Mouse (Mus musculus) forebrain, embryonic 14.5 days (tissue): ENCODE results near the gene Pvalb. TPM values are rescaled to one million over a fixed set of nuclear protein-coding genes. Genes with fewer than 3 reads are reported as not detected.

ENCODE experiments used
- ATAC-seq: fragments of 200-750 bp; cut with Nextera tagmentation; 2 replicates; pipeline ENCODE4 v1.8.0; 2017; ENCODE audit warnings: mild to moderate bottlenecking, moderate library complexity
- DNase-seq: peaks from one replicate; pipeline ENCODE4 v3.0.0-alpha.2; 2015; ENCODE audit warnings: low spot score
- H3K27ac ChIP-seq: fragments of 300-500 bp; sonication (generic); 2 replicates; pipeline ENCODE4 v1.5.1; 2014; ENCODE audit warnings: low read depth, mild to moderate bottlenecking, control low read depth, low read length, moderate library complexity
- H3K27me3 ChIP-seq: fragments of 300-500 bp; sonication (generic); replicated peaks from 2 replicates; pipeline ENCODE4 v1.6.1; 2014; ENCODE audit warnings: low read length, control low read depth, mixed read lengths; ENCODE audit not compliant: control insufficient read depth, insufficient read depth
- H3K36me3 ChIP-seq: fragments of 300-500 bp; sonication (generic); 2 replicates; pipeline ENCODE4 v1.6.1; 2014; ENCODE audit warnings: low read length, control low read depth; ENCODE audit not compliant: control insufficient read depth, insufficient read depth
- H3K4me1 ChIP-seq: fragments of 300-500 bp; sonication (generic); 2 replicates; pipeline ENCODE4 v1.6.1; 2014; ENCODE audit warnings: antibody characterized with exemption, low read length, control low read depth; ENCODE audit not compliant: control insufficient read depth, insufficient read depth
- H3K4me2 ChIP-seq: fragments of 300-500 bp; sonication (generic); 2 replicates; pipeline ENCODE4 v1.6.1; 2014; ENCODE audit warnings: mild to moderate bottlenecking, control low read depth, low read length
- H3K4me3 ChIP-seq: fragments of 300-500 bp; sonication (generic); 2 replicates; pipeline ENCODE4 v1.5.1; 2014; ENCODE audit warnings: low read depth, low read length, control low read depth
- H3K9ac ChIP-seq: fragments of 300-500 bp; sonication (generic); 2 replicates; pipeline ENCODE4 v1.6.1; 2014; ENCODE audit warnings: mild to moderate bottlenecking, low read length, control low read depth, moderate library complexity
- H3K9me3 ChIP-seq: fragments of 300-500 bp; sonication (generic); replicated peaks from 2 replicates; pipeline ENCODE4 v1.6.1; 2016; ENCODE audit warnings: low read length, control low read depth, mixed read lengths; ENCODE audit not compliant: control insufficient read depth
- WGBS: fragments of 180-500 bp; shearing (Covaris S2); extraction: QIAGEN DNeasy Blood & Tissue Kit; methylation state at CpG from one replicate; pipeline ENCODE4 v1.1.7; 2014; 5-methylcytosine and 5-hydroxymethylcytosine counted together
- polyA plus RNA-seq: library from polyadenylated mRNA; unstranded; fragments of >200 nt; fragmentation: Nextera tagmentation; extraction: Ambion mirVana; gene quantifications from 2 replicates; pipeline ENCODE4 v1.2.1, GENCODE M21; 2014

Pvalb gene
- polyA plus RNA-seq, 1 experiment from 2014 or later: 0.19 TPM

DNA sequence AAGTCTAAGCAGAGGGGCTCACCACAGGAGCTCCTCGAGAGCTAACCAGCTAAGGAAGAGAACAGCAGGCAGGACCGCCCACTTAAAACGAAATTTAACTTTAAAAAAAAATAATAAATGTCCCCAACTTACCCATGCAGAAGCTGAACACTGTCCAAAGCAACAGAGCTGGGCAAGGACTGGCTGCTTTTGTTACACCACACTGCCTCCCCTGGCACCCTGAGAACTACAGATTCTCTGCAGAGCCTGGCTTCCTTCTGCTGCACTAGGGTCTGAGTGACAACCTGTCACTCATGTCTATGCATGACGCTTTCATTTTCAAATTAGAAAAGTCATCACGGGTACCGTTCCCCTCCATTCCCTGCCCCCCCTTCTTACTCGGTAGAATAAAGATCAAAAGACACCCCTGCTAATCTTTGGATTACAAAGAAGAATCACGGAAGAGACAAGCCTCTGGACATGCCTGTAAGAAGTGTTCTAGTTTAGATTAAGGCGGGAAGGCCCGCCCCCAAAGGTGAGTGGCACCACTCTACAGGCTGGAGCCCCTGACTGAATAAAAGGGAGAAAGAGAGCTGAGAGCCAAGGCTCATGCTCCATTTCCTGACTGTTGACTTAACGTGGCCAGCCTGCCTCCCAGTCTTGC, 33.8 kb downstream of the Pvalb start:
- Histone ChIP-seq H3K9me3 (no peaks in the 10 kb centered on the region), H3K4me3 (no peak overlapping the region), H3K27me3 (no peaks in the 10 kb centered on the region), H3K4me2 (peak overlapping the region; percentile 90), H3K36me3 (peaks cover 9% of the 10 kb centered on the region; the same call in 1 of the 2 replicates), H3K9ac (no peak overlapping the region), H3K4me1 (peaks cover 15% of the 10 kb centered on the region), H3K27ac (no peak overlapping the region)
- DNase-seq (no peak), ATAC-seq (no peak)
- 70% methylated on average over 11 of the region's 11 CpGs for WGBS

DNA sequence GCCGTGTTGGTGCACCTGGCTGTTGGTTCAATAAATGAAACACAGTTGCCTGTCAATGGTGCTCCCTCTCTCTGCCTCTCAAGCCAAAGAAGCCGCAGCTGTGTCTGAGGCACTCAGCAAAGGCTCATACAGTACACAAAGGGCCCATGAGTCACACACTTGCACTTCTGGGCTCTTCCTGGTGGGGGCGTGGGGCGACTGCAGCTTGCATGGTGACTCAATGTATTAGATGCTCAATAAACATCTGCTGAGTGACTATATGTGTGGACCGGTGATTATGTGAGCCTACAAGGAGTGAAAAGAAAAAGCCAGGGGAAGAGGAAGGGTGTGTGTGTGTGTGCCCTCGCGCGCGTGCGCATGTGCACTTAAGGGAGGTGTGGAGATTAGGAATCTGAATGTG, 34.5 kb downstream of the Pvalb start:
- ATAC-seq (no peak), DNase-seq (no peak)
- peaks cover 15% of the 10 kb centered on the region for H3K4me1 ChIP-seq
- no peak overlapping the region for H3K4me3 ChIP-seq
- H3K27me3 ChIP-seq: no peaks in the 10 kb centered on the region
- H3K36me3 ChIP-seq: peaks cover 13% of the 10 kb centered on the region; the same call in 1 of the 2 replicates
- H3K4me2 ChIP-seq: no peak overlapping the region
- H3K27ac ChIP-seq: no peak overlapping the region
- H3K9ac ChIP-seq: no peak overlapping the region
- H3K9me3 ChIP-seq: no peaks in the 10 kb centered on the region
- 90% methylated on average over 10 of the region's 10 CpGs for WGBS

DNA sequence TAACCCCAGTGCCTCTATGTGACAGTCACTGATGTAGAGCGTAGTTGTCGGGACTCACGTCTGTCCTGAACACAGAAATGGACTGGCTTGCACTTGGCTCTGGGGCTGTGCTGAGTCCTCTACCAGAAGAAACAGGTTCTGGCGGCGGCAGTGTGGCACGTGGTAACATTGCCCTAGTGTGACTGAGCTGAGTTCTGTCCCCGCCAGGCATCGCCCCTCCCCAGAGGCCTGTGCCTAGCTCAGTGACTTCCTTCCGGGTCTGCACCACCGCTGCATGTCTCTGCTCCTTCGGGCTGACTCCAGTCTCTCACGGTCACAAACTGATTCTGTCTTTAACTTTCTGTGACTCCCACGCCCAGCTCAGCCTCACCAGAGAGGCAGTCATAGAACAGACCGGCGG, 35.5 kb downstream of the Pvalb start:
- H3K9ac ChIP-seq: no peak overlapping the region
- peaks cover 15% of the 10 kb centered on the region for H3K4me1 ChIP-seq
- H3K4me3 ChIP-seq: no peak overlapping the region
- H3K9me3 ChIP-seq: no peaks in the 10 kb centered on the region
- no peaks in the 10 kb centered on the region for H3K27me3 ChIP-seq
- DNase-seq (no peak), ATAC-seq (no peak)
- H3K4me2 ChIP-seq: no peak overlapping the region
- 93% methylated on average over 15 of the region's 15 CpGs for WGBS
- H3K27ac ChIP-seq: no peak overlapping the region
- peaks cover 20% of the 10 kb centered on the region; the same call in 1 of the 2 replicates for H3K36me3 ChIP-seq

- 91% methylated on average over 11 of the region's 11 CpGs for WGBS
- ATAC-seq: no peak
- Histone ChIP-seq H3K4me1 (peaks cover 11% of the 10 kb centered on the region), H3K4me2 (no peak overlapping the region), H3K9ac (no peak overlapping the region), H3K9me3 (no peaks in the 10 kb centered on the region), H3K36me3 (peaks cover 27% of the 10 kb centered on the region), H3K27me3 (no peaks in the 10 kb centered on the region), H3K4me3 (no peak overlapping the region), H3K27ac (no peak overlapping the region)
- no peak for DNase-seq
Measured at GRCm38 (mm10) chr15:78169566-78169965, 36.6 kb downstream of the Pvalb start.

DNA sequence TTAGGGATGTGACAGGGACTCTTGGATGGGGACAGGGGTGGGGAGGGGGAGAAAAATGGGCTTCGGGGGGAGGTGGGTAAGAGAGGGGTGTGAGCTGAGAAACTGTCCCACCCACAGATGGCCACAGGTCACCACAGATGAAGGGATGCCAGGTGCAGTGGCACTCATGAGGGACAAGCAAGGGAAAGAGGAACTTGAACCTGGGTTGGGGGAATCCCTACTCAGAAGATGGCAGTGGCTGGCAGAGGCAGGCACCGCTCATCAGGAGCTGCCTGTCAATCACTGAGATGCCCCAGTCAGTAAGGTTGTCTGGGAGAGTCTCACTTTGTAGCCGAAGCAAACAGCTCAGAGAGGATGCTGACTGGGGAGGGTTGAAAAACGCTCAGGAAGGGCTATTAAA, 40.9 kb downstream of the Pvalb start:
- no peak for ATAC-seq
- no peak for DNase-seq
- Histone ChIP-seq H3K9me3 (no peaks in the 10 kb centered on the region), H3K36me3 (peaks cover 47% of the 10 kb centered on the region), H3K9ac (no peak overlapping the region), H3K4me2 (no peak overlapping the region), H3K27me3 (no peaks in the 10 kb centered on the region), H3K27ac (no peak overlapping the region), H3K4me1 (no peaks in the 10 kb centered on the region), H3K4me3 (no peak overlapping the region)
- WGBS: 82% methylated on average over 4 of the region's 4 CpGs

DNA sequence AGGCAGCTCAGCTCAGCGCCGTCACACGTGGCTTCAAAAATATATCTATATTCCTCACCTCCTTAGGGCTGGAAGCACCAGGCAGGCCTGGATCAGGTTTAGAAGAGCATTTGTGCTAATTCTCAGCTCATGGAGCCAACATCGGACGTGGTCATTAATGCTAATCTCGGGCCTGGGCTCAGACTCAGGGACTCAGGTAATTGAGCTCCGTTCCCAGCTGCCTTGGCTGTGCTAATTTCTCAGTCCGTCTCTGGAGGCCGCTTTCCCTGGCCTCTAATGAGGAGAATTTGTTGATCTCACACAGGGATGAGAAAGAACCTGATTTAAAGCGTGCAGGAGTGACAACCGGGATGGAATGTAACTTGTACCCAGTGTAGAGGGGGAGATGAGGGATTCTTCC, 41.7 kb downstream of the Pvalb start:
- Histone ChIP-seq H3K27me3 (no peaks in the 10 kb centered on the region), H3K4me3 (no peak overlapping the region), H3K4me2 (no peak overlapping the region), H3K4me1 (no peaks in the 10 kb centered on the region), H3K9ac (no peak overlapping the region), H3K27ac (no peak overlapping the region), H3K36me3 (peaks cover 49% of the 10 kb centered on the region), H3K9me3 (no peaks in the 10 kb centered on the region)
- ATAC-seq (no peak), DNase-seq (peak; percentile 18)
- 72% methylated on average over 11 of the region's 11 CpGs for WGBS

- WGBS: 77% methylated on average over 9 of the region's 9 CpGs
- H3K9me3 ChIP-seq: no peaks in the 10 kb centered on the region
- H3K4me2 ChIP-seq: no peak overlapping the region
- H3K4me1 ChIP-seq: no peaks in the 10 kb centered on the region
- no peak overlapping the region for H3K9ac ChIP-seq
- DNase-seq (no peak), ATAC-seq (no peak)
- H3K27me3 ChIP-seq: no peaks in the 10 kb centered on the region
- H3K27ac ChIP-seq: no peak overlapping the region
- H3K4me3 ChIP-seq: no peak overlapping the region
- peaks cover 49% of the 10 kb centered on the region for H3K36me3 ChIP-seq
Measured at GRCm38 (mm10) chr15:78161946-78162345, 44.3 kb downstream of the Pvalb start.

DNA sequence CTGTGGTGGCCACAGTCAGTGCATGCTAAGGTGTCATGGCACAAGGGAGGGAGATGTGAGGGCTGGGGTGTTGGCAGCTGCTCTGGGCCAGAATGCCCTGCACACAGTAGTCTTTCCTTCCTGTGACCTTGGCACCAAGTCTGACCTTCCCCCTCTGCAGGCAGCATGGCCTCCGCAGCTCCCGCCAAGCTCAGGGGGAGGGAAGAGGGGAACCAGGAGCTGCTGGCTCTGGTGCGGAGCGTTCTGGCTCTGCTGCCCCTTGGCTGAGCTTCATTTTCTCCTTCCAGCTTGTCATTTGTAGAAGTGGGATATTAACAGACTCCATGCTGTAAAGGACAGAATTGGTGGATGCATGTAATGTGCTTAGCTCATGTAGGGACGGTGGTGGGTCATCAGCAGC, 47.9 kb downstream of the Pvalb start:
- 81% methylated on average over 5 of the region's 5 CpGs for whole genome bisulfite sequencing
- H3K4me2 ChIP-seq: no peak overlapping the region
- no peak for ATAC-seq

DNA sequence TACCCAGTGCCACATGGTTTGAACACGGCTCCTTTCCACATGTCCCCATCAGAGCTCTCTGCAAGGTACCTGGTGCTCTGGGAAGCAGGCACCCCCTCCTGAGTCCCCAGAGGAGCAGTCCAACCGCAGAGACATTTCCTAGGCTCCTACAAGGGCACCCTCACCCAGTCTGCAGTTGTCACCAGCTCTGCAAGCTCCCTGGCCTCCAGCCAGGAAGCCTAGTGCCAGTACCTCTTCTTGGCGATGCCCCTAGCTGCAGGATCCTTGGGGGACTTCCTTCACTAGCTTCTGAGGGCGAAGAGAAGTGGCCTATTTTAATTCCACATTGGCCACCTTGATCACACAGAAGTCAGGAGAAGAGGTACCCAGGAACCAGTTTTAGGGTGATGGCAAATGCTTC, 48.4 kb downstream of the Pvalb start:
- Histone ChIP-seq H3K9me3 (no peaks in the 10 kb centered on the region), H3K9ac (no peak overlapping the region), H3K27ac (no peak overlapping the region), H3K4me3 (no peak overlapping the region), H3K36me3 (peaks cover 18% of the 10 kb centered on the region; the same call in 1 of the 2 replicates), H3K4me1 (no peaks in the 10 kb centered on the region), H3K4me2 (no peak overlapping the region), H3K27me3 (no peaks in the 10 kb centered on the region)
- ATAC-seq: no peak
- WGBS: 71% methylated on average over 4 of the region's 4 CpGs
- peak; percentile 25 for DNase-seq

More for the DNA sequence above, 47.9 kb downstream of the Pvalb start:
- Histone ChIP-seq H3K27me3 (no peaks in the 10 kb centered on the region), H3K36me3 (peaks cover 22% of the 10 kb centered on the region; the same call in 1 of the 2 replicates), H3K27ac (no peak overlapping the region), H3K4me1 (no peaks in the 10 kb centered on the region), H3K4me3 (no peak overlapping the region), H3K9ac (no peak overlapping the region), H3K9me3 (no peaks in the 10 kb centered on the region)
- no peak for DNase-seq
